Mouse (Mus musculus): ENCODE measurements around the gene Eif1b. TPM values are rescaled to one million over a fixed set of nuclear protein-coding genes. Genes with fewer than 3 reads are reported as not detected.

Gene Eif1b
- 30.1 and 34.7 TPM in 2 replicates for total RNA-seq (2012; rRNA removed)
- 54.1 and 56.8 TPM in 2 replicates for total RNA-seq (2014; rRNA removed)
- 75.9 and 76.1 TPM in 2 replicates for polyA plus RNA-seq (2012; ENCODE audit: insufficient read length, low read depth)

DNA sequence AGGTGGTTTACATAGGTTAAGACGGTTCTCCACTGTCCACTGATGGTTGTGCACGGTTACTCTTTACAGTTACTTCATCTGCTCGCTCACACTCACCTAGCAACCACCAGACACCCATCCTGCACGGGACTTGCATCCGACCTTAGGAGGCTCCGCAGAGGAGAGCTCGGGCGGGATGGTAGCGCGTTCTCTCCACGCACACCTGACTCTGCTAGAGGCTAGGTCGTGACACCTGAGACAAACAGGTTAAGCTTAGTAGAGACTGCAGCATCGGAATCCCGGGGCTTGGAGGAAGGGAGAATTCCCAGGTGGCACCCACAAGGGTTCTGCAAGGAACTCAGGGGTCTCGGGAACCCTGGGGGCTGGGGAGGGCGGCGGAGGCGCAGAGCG lies at the start of gene Eif1b:
Gene Eif1b, plus strand, starts transcription at position 223 of the 390 bp plus-strand sequence.
- no peaks in the 10 kb centered on the region for H3K9me3 ChIP-seq (replicated peaks; ENCODE audit: low read length)
- dilution Hi-C loops (cut with MboI; ENCODE audit: extremely low pct_ligation_motif_present, extremely low pct_unique_long_range_greater_than_20kb, low sequenced_read_pairs) = no loop called here
- H3K27ac ChIP-seq (ENCODE audit: insufficient read depth, low read depth) = no peak within 1 kb of the TSS
- H3K36me3 ChIP-seq (replicated peaks in 1 of 2; ENCODE audit: control insufficient read depth in 1 of 2, insufficient read depth in 1 of 2, low read length in 1 of 2) = peaks cover 22 to 31% of the 10 kb centered on the region in 2 experiments
- peak within 1 kb of the TSS; percentile 97 for H3K4me2 ChIP-seq (ENCODE audit: insufficient read depth, low read depth, poor library complexity, severe bottlenecking)
- no peak for TF ChIP-seq HCFC1 (IDR thresholded peaks at IDR 0.05; ENCODE audit: low read depth, low read length)
- no peak for TF ChIP-seq MAX (IDR thresholded peaks at IDR 0.05; ENCODE audit: low read length)
- no peak for TF ChIP-seq TBP (conservative IDR thresholded peaks at IDR 0.05; ENCODE audit: low read depth, low read length)
- TF ChIP-seq TCF12 (IDR thresholded peaks at IDR 0.05; ENCODE audit: low read depth, low read length) = no peak
- TF ChIP-seq NELFE (IDR thresholded peaks at IDR 0.05; ENCODE audit: low read depth, low read length) = no peak
- no peak for TF ChIP-seq POLR2AphosphoS2 (IDR thresholded peaks at IDR 0.05; ENCODE audit: low read depth, low read length)
- TF ChIP-seq IRF4 (IDR thresholded peaks at IDR 0.05; ENCODE audit: low read depth, low read length) = no peak; the same call in 1 of the 2 replicates
- no peak for TF ChIP-seq MAFK (IDR thresholded peaks at IDR 0.05; ENCODE audit: insufficient replicate concordance, low read length)
- TF ChIP-seq PAX5 (IDR thresholded peaks at IDR 0.05; ENCODE audit: low read length) = no peak
- TF ChIP-seq ETS1 (conservative IDR thresholded peaks at IDR 0.05; ENCODE audit: low read depth, low read length) = no peak
- TF ChIP-seq SMC3 (IDR thresholded peaks at IDR 0.05; ENCODE audit: low read depth, low read length) = no peak
- no peak for TF ChIP-seq GABPA (IDR thresholded peaks at IDR 0.05; ENCODE audit: insufficient replicate concordance, low read depth, low read length)
- TF ChIP-seq ZMIZ1 (IDR thresholded peaks at IDR 0.05; ENCODE audit: low read depth, low read length) = no peak
- TF ChIP-seq CTCF (conservative IDR thresholded peaks at IDR 0.05 in 1 of 2, IDR thresholded peaks at IDR 0.05 in 1 of 2; ENCODE audit: low read depth in 2 of 2, low read length in 2 of 2) = no peak
- no peak for TF ChIP-seq SIN3A (IDR thresholded peaks at IDR 0.05; ENCODE audit: low read length)
- no peak for TF ChIP-seq POLR2A (IDR thresholded peaks at IDR 0.05; ENCODE audit: low read depth, low read length)
- H3K9ac ChIP-seq (ENCODE audit: insufficient read depth, low read depth) = peak within 1 kb of the TSS; percentile 97
- H3K4me3 ChIP-seq (replicated peaks in 1 of 3; ENCODE audit: low read depth in 2 of 3, low read length in 2 of 3, poor library complexity in 1 of 3) = peak within 1 kb of the TSS; percentile 74 to 90 (median 83)
- no peak for DNase-seq (ENCODE audit: extremely low read depth)
- no peaks in the 10 kb centered on the region; the same call in 1 of the 2 replicates for H3K79me2 ChIP-seq (replicated peaks; ENCODE audit: control insufficient read depth, extremely low read depth, insufficient read depth, poor library complexity, severe bottlenecking)
- H3K4me1 ChIP-seq (ENCODE audit: control insufficient read depth in 1 of 2, insufficient read depth in 2 of 2) = peaks cover 0 to 13% of the 10 kb centered on the region in 2 experiments; a peak in 3 of 4 replicates
- in situ Hi-C loops (cut with MboI; ENCODE audit: low pct_ligation_motif_present, low pct_unique_long_range_greater_than_20kb, low sequenced_read_pairs) = no loop called here
- peaks cover 11% of the 10 kb centered on the region for H3K27me3 ChIP-seq (replicated peaks)

DNA sequence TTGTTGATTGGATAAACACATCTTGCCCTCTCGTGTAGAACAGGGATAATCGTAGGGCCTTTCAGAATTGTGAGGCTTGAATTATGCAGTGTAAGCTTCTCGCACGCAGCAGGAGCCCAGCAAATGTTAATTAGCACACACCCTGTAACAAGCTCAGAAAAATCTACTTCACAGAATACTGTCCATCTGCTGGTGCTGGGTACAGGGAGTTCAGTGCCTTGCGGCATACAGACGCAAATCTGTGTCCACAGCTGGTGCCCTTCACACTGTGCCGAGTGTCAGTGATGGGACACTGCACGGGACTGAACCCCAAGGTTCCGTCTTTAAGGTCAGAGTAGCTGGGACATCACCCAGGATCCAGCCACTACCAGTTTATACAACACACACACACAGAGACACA lies 47.4 kb upstream of the Eif1b start:
- peaks cover 12% of the 10 kb centered on the region for H3K27me3 ChIP-seq (replicated peaks)
- H3K36me3 ChIP-seq (replicated peaks in 1 of 2; ENCODE audit: control insufficient read depth in 1 of 2, insufficient read depth in 1 of 2, low read length in 1 of 2) = no peaks in the 10 kb centered on the region
- no peak overlapping the region for H3K4me3 ChIP-seq (replicated peaks in 1 of 3; ENCODE audit: low read depth in 2 of 3, low read length in 2 of 3, poor library complexity in 1 of 3)
- DNase-seq (ENCODE audit: extremely low read depth) = no peak
- H3K4me1 ChIP-seq (ENCODE audit: control insufficient read depth in 1 of 2, insufficient read depth in 2 of 2) = 0 out of 4 replicates have a peak, but pooled peaks cover 0 to 3% of the 10 kb centered on the region in 2 experiments
- H3K9me3 ChIP-seq (replicated peaks; ENCODE audit: low read length) = peaks cover 7% of the 10 kb centered on the region
- dilution Hi-C loops (cut with MboI; ENCODE audit: extremely low pct_ligation_motif_present, extremely low pct_unique_long_range_greater_than_20kb, low sequenced_read_pairs) = no loop called here
- in situ Hi-C loops (cut with MboI; ENCODE audit: low pct_ligation_motif_present, low pct_unique_long_range_greater_than_20kb, low sequenced_read_pairs) = no loop called here
- H3K79me2 ChIP-seq (replicated peaks; ENCODE audit: control insufficient read depth, extremely low read depth, insufficient read depth, poor library complexity, severe bottlenecking) = no peaks in the 10 kb centered on the region
- no peak for TF ChIP-seq SMC3 (IDR thresholded peaks at IDR 0.05; ENCODE audit: low read depth, low read length)
- no peak for TF ChIP-seq CHD2 (IDR thresholded peaks at IDR 0.05; ENCODE audit: low read length)
- no peak for TF ChIP-seq HCFC1 (IDR thresholded peaks at IDR 0.05; ENCODE audit: low read depth, low read length)
- no peak for TF ChIP-seq TCF12 (IDR thresholded peaks at IDR 0.05; ENCODE audit: low read depth, low read length)
- TF ChIP-seq PAX5 (IDR thresholded peaks at IDR 0.05; ENCODE audit: low read length) = no peak
- no peak for TF ChIP-seq ETS1 (conservative IDR thresholded peaks at IDR 0.05; ENCODE audit: low read depth, low read length)
- TF ChIP-seq ZMIZ1 (IDR thresholded peaks at IDR 0.05; ENCODE audit: low read depth, low read length) = no peak
- H3K4me2 ChIP-seq (ENCODE audit: insufficient read depth, low read depth, poor library complexity, severe bottlenecking) = no peak overlapping the region
- H3K27ac ChIP-seq (ENCODE audit: insufficient read depth, low read depth) = no peak overlapping the region
- no peak overlapping the region for H3K9ac ChIP-seq (ENCODE audit: insufficient read depth, low read depth)

All from CH12.LX (cell line).